Mouse (Mus musculus): ENCODE measurements at regions not wholly inside any gene's neighbourhood (a gene's known extent, or its start where the extent isn't known, plus 50 kb on each side); places are given as distances from the start of the nearest gene placed in this dataset.

GRCm38 (mm10) chr12:99039497-99040322, 119.3 kb downstream of the Ttc8 start:
- peak; percentile 9 for DNase-seq (ENCODE audit: low read depth, low spot score)

GRCm38 (mm10) chr12:99041606-99042005, 121.2 kb downstream of the Ttc8 start:
- DNase-seq (ENCODE audit: low read depth, low spot score), result peak; percentile 27

GRCm38 (mm10) chr12:99042918-99043862, 122.8 kb downstream of the Ttc8 start:
- no peak for DNase-seq (ENCODE audit: low read depth, low spot score)

GRCm38 (mm10) chr12:99044477-99044876, 124.1 kb downstream of the Ttc8 start:
- no peak for DNase-seq (ENCODE audit: low read depth, low spot score)

- DNase-seq (ENCODE audit: low read depth, low spot score), result no peak
These were observed 130.1 kb downstream of the Ttc8 start for GRCm38 (mm10) chr12:99050426-99050825.

- no peak for DNase-seq (ENCODE audit: low read depth, low spot score)
These were observed 132.2 kb downstream of the Ttc8 start for GRCm38 (mm10) chr12:99052599-99052998.

- DNase-seq (ENCODE audit: low read depth, low spot score), result no peak
These were observed 137.1 kb downstream of the Ttc8 start for GRCm38 (mm10) chr12:99057521-99057920.

- peak; percentile 65 for DNase-seq (ENCODE audit: low read depth, low spot score)
These were observed 138.5 kb downstream of the Ttc8 start for GRCm38 (mm10) chr12:99058916-99059315.

GRCm38 (mm10) chr12:99059491-99059890, 139.1 kb downstream of the Ttc8 start:
- DNase-seq (ENCODE audit: low read depth, low spot score), result no peak

GRCm38 (mm10) chr12:99060702-99061101, 140.3 kb downstream of the Ttc8 start:
- DNase-seq (ENCODE audit: low read depth, low spot score), result no peak

GRCm38 (mm10) chr12:99063441-99063840, 143.1 kb downstream of the Ttc8 start:
- no peak for DNase-seq (ENCODE audit: low read depth, low spot score)

GRCm38 (mm10) chr12:99063885-99064284, 143.5 kb downstream of the Ttc8 start:
- DNase-seq (ENCODE audit: low read depth, low spot score), result peak; percentile 34

GRCm38 (mm10) chr12:99067962-99068361, 147.6 kb downstream of the Ttc8 start:
- no peak for DNase-seq (ENCODE audit: low read depth, low spot score)

- DNase-seq (ENCODE audit: low read depth, low spot score), result no peak
These were observed 153.4 kb downstream of the Ttc8 start for GRCm38 (mm10) chr12:99073766-99074165.

GRCm38 (mm10) chr12:99077366-99077765, 157.0 kb downstream of the Ttc8 start:
- DNase-seq (ENCODE audit: low read depth, low spot score), result no peak

- no peak for DNase-seq (ENCODE audit: low read depth, low spot score)
These were observed 159.5 kb downstream of the Ttc8 start for GRCm38 (mm10) chr12:99079873-99080272.

- peak; percentile 57 for DNase-seq (ENCODE audit: low read depth, low spot score)
These were observed 163.2 kb downstream of the Ttc8 start for GRCm38 (mm10) chr12:99083616-99084015.

GRCm38 (mm10) chr12:99084144-99084543, 163.8 kb downstream of the Ttc8 start:
- DNase-seq (ENCODE audit: low read depth, low spot score), result peak; percentile 89

GRCm38 (mm10) chr12:99087286-99087685, 166.9 kb downstream of the Ttc8 start:
- DNase-seq (ENCODE audit: low read depth, low spot score), result peak; percentile 21

GRCm38 (mm10) chr12:99091770-99092169, 171.4 kb downstream of the Ttc8 start:
- no peak for DNase-seq (ENCODE audit: low read depth, low spot score)

GRCm38 (mm10) chr12:99093151-99093550, 172.8 kb downstream of the Ttc8 start:
- no peak for DNase-seq (ENCODE audit: low read depth, low spot score)

- DNase-seq (ENCODE audit: low read depth, low spot score), result no peak
These were observed 173.6 kb downstream of the Ttc8 start for GRCm38 (mm10) chr12:99093989-99094388.

Data from R1 (cell line).